Mouse (Mus musculus): ENCODE data around the gene Traf1.

GRCm38 (mm10) chr2:34893950-34894349, 67.6 kb downstream of the Traf1 start:
- TF ChIP-seq CTCF (IDR thresholded peaks at IDR 0.05) (no peak), POLR2A (IDR thresholded peaks at IDR 0.05; ENCODE audit: insufficient read depth, low read depth, low read length) (no peak)

All from heart, adult 2 months (tissue).